Mouse (Mus musculus): ENCODE results near the gene Usp6nl. TPM values are rescaled to one million over a fixed set of nuclear protein-coding genes. Genes with fewer than 3 reads are reported as not detected.

Gene Usp6nl
- polyA plus RNA-seq, 1 experiment from 2014 or later: 8.5 TPM

GRCm38 (mm10) chr2:6391261-6391660 is 68.8 kb downstream of the Usp6nl start:
- H3K4me1 ChIP-seq (replicated peaks; ENCODE audit: control insufficient read depth, insufficient read depth, low read length): peaks cover 33% of the 10 kb centered on the region

GRCm38 (mm10) chr2:6391940-6392339 is 69.5 kb downstream of the Usp6nl start:
- Histone ChIP-seq H3K27me3 (replicated peaks; ENCODE audit: control insufficient read depth, insufficient read depth, low read length) (no peaks in the 10 kb centered on the region), H3K36me3 (ENCODE audit: control insufficient read depth, insufficient read depth, low read length) (no peaks in the 10 kb centered on the region), H3K4me1 (replicated peaks; ENCODE audit: control insufficient read depth, insufficient read depth, low read length) (peaks cover 39% of the 10 kb centered on the region), H3K4me3 (ENCODE audit: low read depth, low read length) (no peak overlapping the region), H3K4me2 (no peak overlapping the region), H3K9me3 (ENCODE audit: control insufficient read depth, low read length) (no peaks in the 10 kb centered on the region), H3K9ac (ENCODE audit: low read depth, low read length) (no peak overlapping the region), H3K27ac (ENCODE audit: low read depth, low read length) (no peak overlapping the region)
- no peak for DNase-seq (ENCODE audit: low spot score)
- 49% methylated on average over 6 of the region's 6 CpGs for WGBS
- ATAC-seq (replicated peaks; ENCODE audit: low FRiP score): peak; percentile 79

More at GRCm38 (mm10) chr2:6391261-6391660, 68.8 kb downstream of the Usp6nl start:
- H3K9me3 ChIP-seq (ENCODE audit: control insufficient read depth, low read length): no peaks in the 10 kb centered on the region
- no peak overlapping the region for H3K27ac ChIP-seq (ENCODE audit: low read depth, low read length)
- no peak overlapping the region for H3K4me2 ChIP-seq
- H3K9ac ChIP-seq (ENCODE audit: low read depth, low read length): no peak overlapping the region
- H3K27me3 ChIP-seq (replicated peaks; ENCODE audit: control insufficient read depth, insufficient read depth, low read length): no peaks in the 10 kb centered on the region
- no peak overlapping the region for H3K4me3 ChIP-seq (ENCODE audit: low read depth, low read length)
- WGBS: 30% methylated on average over 3 of the region's 3 CpGs
- DNase-seq (ENCODE audit: low spot score): no peak
- ATAC-seq (replicated peaks; ENCODE audit: low FRiP score): no peak
- H3K36me3 ChIP-seq (ENCODE audit: control insufficient read depth, insufficient read depth, low read length): no peaks in the 10 kb centered on the region

GRCm38 (mm10) chr2:6395851-6396625 is 73.6 kb downstream of the Usp6nl start:
- peaks cover under 1% of the 10 kb centered on the region; the same call in 1 of the 2 replicates for H3K36me3 ChIP-seq (ENCODE audit: control insufficient read depth, insufficient read depth, low read length)
- H3K9me3 ChIP-seq (ENCODE audit: control insufficient read depth, low read length): no peaks in the 10 kb centered on the region
- peak overlapping the region; percentile 28; the same call in 1 of the 2 replicates for H3K4me2 ChIP-seq
- peaks cover 20% of the 10 kb centered on the region for H3K4me1 ChIP-seq (replicated peaks; ENCODE audit: control insufficient read depth, insufficient read depth, low read length)
- no peak overlapping the region for H3K9ac ChIP-seq (ENCODE audit: low read depth, low read length)
- no peak overlapping the region for H3K4me3 ChIP-seq (ENCODE audit: low read depth, low read length)
- H3K27ac ChIP-seq (ENCODE audit: low read depth, low read length): no peak overlapping the region
- no peaks in the 10 kb centered on the region for H3K27me3 ChIP-seq (replicated peaks; ENCODE audit: control insufficient read depth, insufficient read depth, low read length)
- DNase-seq (ENCODE audit: low spot score): no peak
- WGBS: 63% methylated on average over 7 of the region's 7 CpGs
- ATAC-seq (replicated peaks; ENCODE audit: low FRiP score): peak; percentile 65

- Histone ChIP-seq H3K4me1 (replicated peaks; ENCODE audit: control insufficient read depth, insufficient read depth, low read length) (peaks cover 20% of the 10 kb centered on the region), H3K36me3 (ENCODE audit: control insufficient read depth, insufficient read depth, low read length) (peaks cover 2% of the 10 kb centered on the region; the same call in 1 of the 2 replicates), H3K4me2 (no peak overlapping the region), H3K4me3 (ENCODE audit: low read depth, low read length) (no peak overlapping the region), H3K9me3 (ENCODE audit: control insufficient read depth, low read length) (no peaks in the 10 kb centered on the region), H3K27ac (ENCODE audit: low read depth, low read length) (no peak overlapping the region), H3K9ac (ENCODE audit: low read depth, low read length) (no peak overlapping the region), H3K27me3 (replicated peaks; ENCODE audit: control insufficient read depth, insufficient read depth, low read length) (no peaks in the 10 kb centered on the region)
- 65% methylated on average over 1 of the region's 1 CpGs for WGBS
- DNase-seq (ENCODE audit: low spot score): no peak
- ATAC-seq (replicated peaks; ENCODE audit: low FRiP score): no peak
These were observed 74.2 kb downstream of the Usp6nl start for GRCm38 (mm10) chr2:6396626-6397146.

GRCm38 (mm10) chr2:6397166-6397565 is 74.7 kb downstream of the Usp6nl start:
- Histone ChIP-seq H3K36me3 (ENCODE audit: control insufficient read depth, insufficient read depth, low read length) (peaks cover 2% of the 10 kb centered on the region; the same call in 1 of the 2 replicates), H3K27me3 (replicated peaks; ENCODE audit: control insufficient read depth, insufficient read depth, low read length) (no peaks in the 10 kb centered on the region), H3K9ac (ENCODE audit: low read depth, low read length) (no peak overlapping the region), H3K4me2 (no peak overlapping the region), H3K4me3 (ENCODE audit: low read depth, low read length) (no peak overlapping the region), H3K27ac (ENCODE audit: low read depth, low read length) (no peak overlapping the region), H3K4me1 (replicated peaks; ENCODE audit: control insufficient read depth, insufficient read depth, low read length) (peaks cover 17% of the 10 kb centered on the region), H3K9me3 (ENCODE audit: control insufficient read depth, low read length) (no peaks in the 10 kb centered on the region)
- WGBS: 69% methylated on average over 3 of the region's 3 CpGs
- no peak for DNase-seq (ENCODE audit: low spot score)
- no peak for ATAC-seq (replicated peaks; ENCODE audit: low FRiP score)

GRCm38 (mm10) chr2:6398826-6399225 is 76.4 kb downstream of the Usp6nl start:
- DNase-seq (ENCODE audit: low spot score) (no peak), ATAC-seq (replicated peaks; ENCODE audit: low FRiP score) (no peak)
- 89% methylated on average over 6 of the region's 6 CpGs for WGBS
- peaks cover 2% of the 10 kb centered on the region; the same call in 1 of the 2 replicates for H3K36me3 ChIP-seq (ENCODE audit: control insufficient read depth, insufficient read depth, low read length)
- no peaks in the 10 kb centered on the region for H3K27me3 ChIP-seq (replicated peaks; ENCODE audit: control insufficient read depth, insufficient read depth, low read length)
- H3K4me2 ChIP-seq: no peak overlapping the region
- no peak overlapping the region for H3K4me3 ChIP-seq (ENCODE audit: low read depth, low read length)
- H3K9me3 ChIP-seq (ENCODE audit: control insufficient read depth, low read length): no peaks in the 10 kb centered on the region
- H3K27ac ChIP-seq (ENCODE audit: low read depth, low read length): no peak overlapping the region
- no peak overlapping the region for H3K9ac ChIP-seq (ENCODE audit: low read depth, low read length)
- peaks cover 21% of the 10 kb centered on the region for H3K4me1 ChIP-seq (replicated peaks; ENCODE audit: control insufficient read depth, insufficient read depth, low read length)

GRCm38 (mm10) chr2:6401039-6401438 is 78.6 kb downstream of the Usp6nl start:
- no peak overlapping the region for H3K27ac ChIP-seq (ENCODE audit: low read depth, low read length)
- no peak for DNase-seq (ENCODE audit: low spot score)

GRCm38 (mm10) chr2:6403375-6403774 is 80.9 kb downstream of the Usp6nl start:
- peak; percentile 65 for ATAC-seq (replicated peaks; ENCODE audit: low FRiP score)
- peaks cover 19% of the 10 kb centered on the region for H3K4me1 ChIP-seq (replicated peaks; ENCODE audit: control insufficient read depth, insufficient read depth, low read length)

More at GRCm38 (mm10) chr2:6401039-6401438, 78.6 kb downstream of the Usp6nl start:
- Histone ChIP-seq H3K4me3 (ENCODE audit: low read depth, low read length) (no peak overlapping the region), H3K9ac (ENCODE audit: low read depth, low read length) (no peak overlapping the region), H3K27me3 (replicated peaks; ENCODE audit: control insufficient read depth, insufficient read depth, low read length) (no peaks in the 10 kb centered on the region), H3K4me1 (replicated peaks; ENCODE audit: control insufficient read depth, insufficient read depth, low read length) (peaks cover 21% of the 10 kb centered on the region), H3K36me3 (ENCODE audit: control insufficient read depth, insufficient read depth, low read length) (peaks cover 2% of the 10 kb centered on the region; the same call in 1 of the 2 replicates), H3K9me3 (ENCODE audit: control insufficient read depth, low read length) (no peaks in the 10 kb centered on the region), H3K4me2 (no peak overlapping the region)
- ATAC-seq (replicated peaks; ENCODE audit: low FRiP score): no peak
- WGBS: 84% methylated on average over 10 of the region's 10 CpGs

More at GRCm38 (mm10) chr2:6403375-6403774, 80.9 kb downstream of the Usp6nl start:
- DNase-seq (ENCODE audit: low spot score): peak; percentile 62
- no peak overlapping the region for H3K4me3 ChIP-seq (ENCODE audit: low read depth, low read length)
- H3K27ac ChIP-seq (ENCODE audit: low read depth, low read length): no peak overlapping the region
- no peaks in the 10 kb centered on the region for H3K9me3 ChIP-seq (ENCODE audit: control insufficient read depth, low read length)
- H3K9ac ChIP-seq (ENCODE audit: low read depth, low read length): no peak overlapping the region
- WGBS: 29% methylated on average over 11 of the region's 11 CpGs
- H3K27me3 ChIP-seq (replicated peaks; ENCODE audit: control insufficient read depth, insufficient read depth, low read length): no peaks in the 10 kb centered on the region
- peaks cover 2% of the 10 kb centered on the region; the same call in 1 of the 2 replicates for H3K36me3 ChIP-seq (ENCODE audit: control insufficient read depth, insufficient read depth, low read length)
- no peak overlapping the region for H3K4me2 ChIP-seq
